Comparison of ENCODE assay signal across 13 mouse cellular contexts in genomic region chr12:95744307-95744706, GRCm38 (mm10). TPM values are rescaled to one million over a fixed set of nuclear protein-coding genes. Genes with fewer than 3 reads are reported as not detected.
A peak's percentile ranks its signal among the peaks of the same experiment; 100 is the strongest.
DNase-seq lines count a peak whose midpoint lies in the region; ATAC-seq and TF ChIP-seq lines count a peak whose summit lies in the region.
"Had no signal": no experiment of that assay in that cellular context is flagged by ENCODE, and none has a peak within 500 bp of the region (broad histone marks: within the 10 kb centered on the region; RNA-seq: fewer than 3 reads in every experiment).

No protein-coding gene starts in this region.

- H3K36me3 ChIP-seq in heart, embryonic 15.5 days: no peaks in the 10 kb centered on the region
- no peaks in the 10 kb centered on the region for H3K36me3 ChIP-seq in lung, embryonic 16.5 days (ENCODE audit: control insufficient read depth, insufficient read depth, low read length)
- no peaks in the 10 kb centered on the region for H3K36me3 ChIP-seq in lung, postnatal 0 days (ENCODE audit: insufficient read depth, low read length)
- H3K36me3 ChIP-seq in forebrain, postnatal 0 days (ENCODE audit: insufficient read depth): no peaks in the 10 kb centered on the region
- H3K36me3 ChIP-seq in midbrain, embryonic 15.5 days (replicated peaks): no peaks in the 10 kb centered on the region
- H3K36me3 ChIP-seq: embryonic facial prominence, embryonic 12.5 days had no signal

- no peak for DNase-seq in heart, postnatal 4 days
- no peak for DNase-seq in lung, postnatal 0 days (ENCODE audit: low spot score)
- DNase-seq in forebrain, postnatal 0 days: no peak
- no peak for DNase-seq in left cerebral cortex, adult 11 months (ENCODE audit: low spot score)
- DNase-seq: adrenal gland, postnatal 14 days; cerebellum, adult 18-20 months; layer of hippocampus, postnatal 36 days; lung, postnatal 36 days had no signal

- 45% methylated on average over 4 of the region's 4 CpGs for WGBS in heart, embryonic 15.5 days
- WGBS in lung, embryonic 16.5 days: 55% methylated on average over 4 of the region's 4 CpGs
- 69% methylated on average over 4 of the region's 4 CpGs for WGBS in lung, postnatal 0 days
- 52% methylated on average over 4 of the region's 4 CpGs for WGBS in forebrain, postnatal 0 days
- 58% methylated on average over 4 of the region's 4 CpGs for WGBS in midbrain, embryonic 15.5 days

- no peaks in the 10 kb centered on the region for H3K9me3 ChIP-seq in heart, embryonic 15.5 days (replicated peaks)
- H3K9me3 ChIP-seq in lung, embryonic 16.5 days (ENCODE audit: control insufficient read depth, low read length): no peaks in the 10 kb centered on the region
- H3K9me3 ChIP-seq in lung, postnatal 0 days (ENCODE audit: low read length): no peaks in the 10 kb centered on the region
- no peaks in the 10 kb centered on the region for H3K9me3 ChIP-seq in forebrain, postnatal 0 days (ENCODE audit: low read length)
- no peaks in the 10 kb centered on the region for H3K9me3 ChIP-seq in midbrain, embryonic 15.5 days
- H3K9me3 ChIP-seq: embryonic facial prominence, embryonic 12.5 days had no signal

- no peak for TF ChIP-seq EP300 in lung, postnatal 0 days (IDR thresholded peaks at IDR 0.05)

- H3K9ac ChIP-seq in heart, embryonic 15.5 days: peak overlapping the region; percentile 26; the same call in 1 of the 2 replicates
- H3K9ac ChIP-seq in lung, embryonic 16.5 days (ENCODE audit: low read length): no peak overlapping the region
- H3K9ac ChIP-seq in lung, postnatal 0 days (replicated peaks; ENCODE audit: low read depth): no peak overlapping the region
- no peak overlapping the region for H3K9ac ChIP-seq in forebrain, postnatal 0 days
- H3K9ac ChIP-seq in midbrain, embryonic 15.5 days: no peak overlapping the region
- H3K9ac ChIP-seq: embryonic facial prominence, embryonic 12.5 days had no signal

- ATAC-seq in heart, embryonic 15.5 days (replicated peaks; ENCODE audit: insufficient number of reproducible peaks, insufficient read depth, low FRiP score, low read depth): no peak
- 0 out of 2 replicates have a peak, but pooled peaks have one; percentile 12 for ATAC-seq in lung, embryonic 16.5 days (ENCODE audit: low read depth)
- no peak for ATAC-seq in lung, postnatal 0 days
- ATAC-seq in forebrain, postnatal 0 days: peak; percentile 77
- ATAC-seq in midbrain, embryonic 15.5 days (replicated peaks): peak; percentile 74
- no peak for ATAC-seq in cerebellum, adult (ENCODE audit: insufficient number of reproducible peaks, low FRiP score, low TSS enrichment)

- TF ChIP-seq CTCF in lung, postnatal 0 days (IDR thresholded peaks at IDR 0.05): no peak
- no peak for TF ChIP-seq CTCF in forebrain, postnatal 0 days (IDR thresholded peaks at IDR 0.05; ENCODE audit: low read depth)

- H3K27ac ChIP-seq in heart, embryonic 15.5 days: peak overlapping the region; percentile 46
- no peak overlapping the region for H3K27ac ChIP-seq in lung, embryonic 16.5 days (ENCODE audit: low read length)
- no peak overlapping the region for H3K27ac ChIP-seq in lung, postnatal 0 days (ENCODE audit: low read length)
- no peak overlapping the region for H3K27ac ChIP-seq in forebrain, postnatal 0 days (ENCODE audit: low read depth, low read length)
- H3K27ac ChIP-seq in midbrain, embryonic 15.5 days: peak overlapping the region; percentile 46; the same call in 1 of the 2 replicates
- H3K27ac ChIP-seq: embryonic facial prominence, embryonic 12.5 days had no signal

- no peaks in the 10 kb centered on the region for H3K27me3 ChIP-seq in heart, embryonic 15.5 days
- no peaks in the 10 kb centered on the region for H3K27me3 ChIP-seq in lung, embryonic 16.5 days (ENCODE audit: control insufficient read depth, insufficient read depth, low read depth, low read length)
- H3K27me3 ChIP-seq in lung, postnatal 0 days (replicated peaks; ENCODE audit: insufficient read depth, low read length): no peaks in the 10 kb centered on the region
- H3K27me3 ChIP-seq in forebrain, postnatal 0 days (ENCODE audit: insufficient read depth, low read length): no peaks in the 10 kb centered on the region
- no peaks in the 10 kb centered on the region for H3K27me3 ChIP-seq in midbrain, embryonic 15.5 days (replicated peaks)
- H3K27me3 ChIP-seq: embryonic facial prominence, embryonic 12.5 days had no signal

- no peak overlapping the region for H3K4me3 ChIP-seq in heart, embryonic 15.5 days
- H3K4me3 ChIP-seq in lung, embryonic 16.5 days (ENCODE audit: low read length): no peak overlapping the region
- no peak overlapping the region for H3K4me3 ChIP-seq in lung, postnatal 0 days (ENCODE audit: low read depth, low read length)
- no peak overlapping the region for H3K4me3 ChIP-seq in forebrain, postnatal 0 days (ENCODE audit: low read depth, low read length)
- H3K4me3 ChIP-seq in midbrain, embryonic 15.5 days: no peak overlapping the region
- H3K4me3 ChIP-seq: embryonic facial prominence, embryonic 12.5 days had no signal

- H3K4me2 ChIP-seq in heart, embryonic 15.5 days: no peak overlapping the region
- H3K4me2 ChIP-seq in lung, embryonic 16.5 days (ENCODE audit: low read depth, low read length): no peak overlapping the region
- H3K4me2 ChIP-seq in lung, postnatal 0 days (replicated peaks; ENCODE audit: low read depth, low read length): no peak overlapping the region
- H3K4me2 ChIP-seq in forebrain, postnatal 0 days (ENCODE audit: low read depth): no peak overlapping the region
- H3K4me2 ChIP-seq in midbrain, embryonic 15.5 days: no peak overlapping the region
- H3K4me2 ChIP-seq: embryonic facial prominence, embryonic 12.5 days had no signal

- peaks cover 28% of the 10 kb centered on the region for H3K4me1 ChIP-seq in heart, embryonic 15.5 days (replicated peaks)
- H3K4me1 ChIP-seq in lung, embryonic 16.5 days (replicated peaks; ENCODE audit: control insufficient read depth, insufficient read depth, low read length): peaks cover 16% of the 10 kb centered on the region
- peaks cover 3% of the 10 kb centered on the region; the same call in 1 of the 2 replicates for H3K4me1 ChIP-seq in lung, postnatal 0 days (ENCODE audit: insufficient read depth, low read depth, low read length)
- no peaks in the 10 kb centered on the region; the same call in 1 of the 2 replicates for H3K4me1 ChIP-seq in forebrain, postnatal 0 days (ENCODE audit: insufficient read depth)
- 0 out of 2 replicates have a peak, but pooled peaks cover 4% of the 10 kb centered on the region for H3K4me1 ChIP-seq in midbrain, embryonic 15.5 days
- H3K4me1 ChIP-seq: embryonic facial prominence, embryonic 12.5 days had no signal

RNA-seq across cellular contexts. Expression of gene Flrt2, which starts 52.3 kb away (rescaled TPM):
- polyA plus RNA-seq in heart, embryonic 15.5 days (2015; fragmentation: Nextera tagmentation; extraction: Ambion mirVana): 19.2 and 24.9 TPM in 2 replicates
- total RNA-seq in heart, postnatal 4 days (2021): 10 to 100 TPM; 19.0 to 20.1 TPM
- polyA plus RNA-seq in lung, embryonic 16.5 days (2015; fragmentation: Nextera tagmentation; extraction: Ambion mirVana): 8.6 and 11.0 TPM in 2 replicates
- 1.7 and 2.2 TPM in 2 replicates for polyA plus RNA-seq in lung, postnatal 0 days (2015; fragmentation: Nextera tagmentation; extraction: Ambion mirVana)
- total RNA-seq in forebrain, postnatal 0 days (2014; rRNA removed): 49.5 and 67.4 TPM in 2 replicates
- 13.0 and 16.9 TPM in 2 replicates for polyA plus RNA-seq in forebrain, postnatal 0 days (2015; fragmentation: Nextera tagmentation; extraction: Ambion mirVana)
- 25.1 and 25.4 TPM in 2 replicates for polyA plus RNA-seq in midbrain, embryonic 15.5 days (2015; fragmentation: Nextera tagmentation; extraction: Ambion mirVana)

Comparison
In these comparisons a context has a peak if more than half of its experiments do, and no peak if none do; other contexts are left out.
1. ATAC-seq: peak in lung, embryonic 16.5 days (single experiment), forebrain, postnatal 0 days (single experiment) and midbrain, embryonic 15.5 days (single experiment); none in heart, embryonic 15.5 days (single experiment), lung, postnatal 0 days (single experiment) and cerebellum, adult (single experiment).
2. H3K27ac ChIP-seq: peak in heart, embryonic 15.5 days (single experiment) and midbrain, embryonic 15.5 days (single experiment); none in lung, embryonic 16.5 days (single experiment), lung, postnatal 0 days (single experiment) and forebrain, postnatal 0 days (single experiment).